Mouse (Mus musculus) frontal cortex, postnatal 10 days (tissue): ENCODE results near the gene Stambpl1.

Experiments
- DNase-seq, 2 experiments: peaks; one replicate each; pipeline ENCODE4 v3.0.0; 2022; ENCODE audit warnings: low spot score in 2 of 2, mixed read lengths in 1 of 2

The Stambpl1 gene

DNA sequence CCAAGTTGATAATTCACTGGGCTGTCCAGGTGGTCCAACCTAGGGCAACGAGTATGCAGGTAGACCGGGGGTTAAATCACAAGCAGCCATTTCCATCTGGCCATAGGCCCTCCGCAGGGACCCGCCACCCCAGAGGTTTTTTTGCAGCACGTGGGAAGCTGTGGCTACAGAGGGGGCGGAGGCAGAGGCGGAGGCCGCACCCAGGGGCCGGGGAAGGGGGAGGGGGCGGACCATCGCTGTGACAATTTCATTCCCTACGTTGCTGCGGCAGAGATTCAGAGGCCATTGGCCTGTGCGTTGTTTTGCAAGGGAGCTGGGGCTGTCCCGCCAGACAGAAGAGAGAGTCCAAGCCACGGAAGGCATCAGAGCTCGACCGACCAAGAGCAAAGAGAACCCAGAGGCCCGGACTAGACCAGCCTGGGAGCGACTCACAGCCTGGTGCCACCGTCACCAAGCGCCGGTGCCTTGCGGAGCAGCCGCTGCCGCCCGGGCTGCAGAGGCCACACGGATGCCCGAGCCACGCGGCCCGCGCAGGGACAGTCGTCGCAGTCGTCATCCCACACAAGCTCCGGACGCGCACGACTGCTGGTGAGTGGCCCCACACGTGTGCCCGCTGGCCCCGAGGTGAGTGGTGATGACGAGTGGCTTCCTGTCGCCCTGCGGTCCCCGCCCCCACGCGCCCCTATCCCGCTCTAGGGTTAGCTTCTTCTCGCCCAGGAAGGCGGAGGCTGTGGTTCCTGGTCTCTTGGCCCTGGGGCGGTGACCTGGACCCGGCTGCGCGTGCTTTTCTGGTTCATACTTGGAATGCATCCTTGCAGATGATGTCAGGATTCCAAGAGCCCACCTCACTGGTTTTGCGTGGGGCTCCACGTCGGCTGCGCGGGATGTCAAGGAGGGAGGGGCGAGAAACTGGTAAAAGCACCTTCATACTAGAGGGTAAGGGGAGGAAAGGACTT is at the start of gene Stambpl1:
Gene Stambpl1, plus strand, starts transcription at position 222 of the 956 bp plus-strand sequence.
- DNase-seq = peak; percentile 69

DNA sequence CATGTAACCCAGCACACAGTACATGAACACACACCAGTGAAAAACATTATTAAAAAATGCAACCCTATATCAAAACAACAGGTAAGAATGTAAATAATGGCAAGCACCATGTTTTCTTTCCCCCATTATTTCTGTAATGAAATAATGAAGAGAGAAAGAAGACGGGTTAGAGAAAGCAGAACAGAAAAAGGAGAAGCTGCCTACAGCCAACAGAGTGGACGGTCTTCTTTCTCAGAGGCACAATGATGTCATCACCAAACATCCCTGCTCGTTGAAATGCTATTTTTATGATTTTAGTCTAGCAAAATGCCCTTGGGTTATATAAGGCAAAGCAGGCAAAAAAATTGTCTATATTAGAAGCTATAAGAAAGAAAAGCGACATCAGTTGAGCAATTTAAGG is 43.6 kb upstream of the Stambpl1 start:
- no peak for DNase-seq

DNA sequence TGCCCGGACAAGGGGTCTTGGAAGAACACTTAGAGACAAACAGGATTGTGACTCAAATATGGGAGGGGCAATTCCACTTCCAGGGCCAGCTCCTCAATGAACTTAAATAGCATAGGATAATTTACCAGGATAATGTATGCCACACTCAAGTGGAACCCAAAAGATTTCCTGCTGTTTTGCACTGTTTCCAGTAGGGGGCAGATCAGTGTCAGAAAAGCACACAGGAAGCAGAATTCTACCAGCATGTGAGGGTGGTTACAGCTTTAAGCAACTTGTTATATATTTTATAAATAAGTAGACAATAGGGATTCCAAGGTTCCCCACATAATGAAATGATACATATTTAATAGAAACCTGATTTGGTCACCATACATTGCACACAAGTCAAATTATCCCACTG is 40.1 kb upstream of the Stambpl1 start:
- DNase-seq = no peak

DNA sequence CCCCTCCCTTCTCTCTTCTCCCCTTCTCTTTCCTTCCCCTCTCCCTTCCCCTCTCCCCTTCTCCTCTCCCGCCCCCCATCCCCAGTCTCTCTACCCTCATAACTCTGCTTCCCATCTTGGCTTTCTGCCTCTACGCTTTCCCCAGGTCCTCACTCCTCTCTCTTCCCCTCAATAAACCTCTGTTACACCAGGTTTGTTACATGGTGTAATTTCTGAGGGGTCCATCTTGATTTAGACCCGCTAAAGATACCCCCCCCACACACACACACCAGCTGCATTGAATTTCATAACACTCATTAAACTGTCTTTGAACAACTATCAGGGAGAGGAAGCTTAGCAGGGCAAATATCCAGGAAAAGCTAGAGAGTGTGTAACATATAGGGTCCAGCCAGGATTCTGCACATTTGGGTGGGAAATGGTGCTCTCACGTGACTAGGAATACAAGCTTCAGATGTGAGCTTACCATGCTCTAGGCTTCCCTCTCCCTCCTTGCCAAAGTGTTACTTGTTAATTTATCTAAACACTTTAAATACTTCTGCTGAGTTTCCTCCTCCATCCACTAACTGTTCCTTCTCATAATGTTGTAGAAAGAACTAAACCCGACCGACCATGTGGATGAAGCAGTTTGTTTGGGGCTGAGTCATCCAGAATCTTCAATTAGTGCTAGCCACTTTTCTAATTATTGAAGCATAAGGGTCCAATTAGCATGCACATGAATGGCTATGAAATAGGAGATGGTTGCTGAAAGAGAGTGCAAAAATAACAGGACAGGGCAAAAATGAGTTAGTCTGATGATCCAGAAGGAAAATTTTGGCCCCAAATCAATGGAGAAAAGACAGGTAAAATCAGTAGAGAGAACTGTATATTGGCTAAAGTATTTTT is 38.5 kb upstream of the Stambpl1 start:
- no peak for DNase-seq

DNA sequence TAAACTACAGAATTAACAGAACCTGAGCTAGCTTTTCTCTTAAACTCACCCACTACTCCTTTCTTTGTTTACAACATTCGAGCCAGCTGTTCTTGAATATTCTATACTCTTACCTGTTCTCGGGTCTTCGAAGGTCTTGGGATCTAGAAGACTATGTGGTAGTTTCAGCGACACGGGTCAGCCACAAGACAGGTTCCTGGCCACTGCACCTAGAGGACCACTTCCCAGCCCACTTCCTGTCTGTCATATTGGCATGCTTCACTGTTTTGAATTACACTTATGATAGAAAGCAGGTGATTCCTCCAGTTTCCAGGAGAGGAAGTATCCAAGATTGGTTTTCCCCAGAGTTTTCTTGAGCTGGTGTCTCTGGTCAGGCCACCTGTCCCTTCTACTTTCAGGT is 29.3 kb upstream of the Stambpl1 start:
- no peak for DNase-seq

DNA sequence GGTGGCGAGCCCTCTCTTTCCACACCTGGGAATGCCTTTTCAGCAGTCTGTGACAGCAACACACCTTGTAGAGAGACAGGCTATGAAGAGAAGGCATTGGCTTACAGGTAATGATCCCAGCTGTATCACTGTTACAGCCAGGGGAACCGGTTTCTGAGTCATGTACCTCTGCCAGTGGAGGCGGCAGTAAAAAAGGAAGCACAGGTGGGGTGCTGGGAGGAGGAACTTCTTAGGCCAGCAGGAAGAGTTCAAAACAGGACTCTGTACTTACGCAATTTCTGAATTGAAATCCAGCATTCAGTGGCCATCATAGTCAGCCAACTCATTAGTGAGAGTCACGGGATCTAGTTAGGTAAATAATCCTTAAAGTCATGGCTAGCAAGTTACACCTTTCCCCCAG is 26.1 kb upstream of the Stambpl1 start, which contains the start of gene Ankrd22:
Gene Ankrd22, minus strand, starts transcription at position 163 of the 400 bp plus-strand sequence.
- no peak for DNase-seq

DNA sequence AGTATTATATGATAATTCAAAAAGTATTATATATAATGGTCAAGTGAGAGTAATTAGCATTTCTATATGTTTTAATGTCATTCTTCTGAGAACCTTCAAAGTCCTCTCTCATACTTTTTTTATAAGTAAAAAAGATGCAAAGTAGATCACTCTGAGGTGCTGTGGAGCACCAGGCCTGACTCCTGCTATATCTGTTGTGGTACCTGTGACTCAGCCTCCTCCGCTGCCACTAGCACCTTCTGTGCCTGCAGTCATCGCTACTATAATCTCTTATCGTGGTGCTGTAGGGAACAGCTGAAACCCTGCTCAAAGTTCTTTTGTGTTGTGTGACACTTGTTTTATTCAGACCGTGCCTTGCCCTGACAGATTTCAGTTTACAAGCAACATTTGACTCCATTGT is 25.6 kb upstream of the Stambpl1 start:
- DNase-seq = no peak

DNA sequence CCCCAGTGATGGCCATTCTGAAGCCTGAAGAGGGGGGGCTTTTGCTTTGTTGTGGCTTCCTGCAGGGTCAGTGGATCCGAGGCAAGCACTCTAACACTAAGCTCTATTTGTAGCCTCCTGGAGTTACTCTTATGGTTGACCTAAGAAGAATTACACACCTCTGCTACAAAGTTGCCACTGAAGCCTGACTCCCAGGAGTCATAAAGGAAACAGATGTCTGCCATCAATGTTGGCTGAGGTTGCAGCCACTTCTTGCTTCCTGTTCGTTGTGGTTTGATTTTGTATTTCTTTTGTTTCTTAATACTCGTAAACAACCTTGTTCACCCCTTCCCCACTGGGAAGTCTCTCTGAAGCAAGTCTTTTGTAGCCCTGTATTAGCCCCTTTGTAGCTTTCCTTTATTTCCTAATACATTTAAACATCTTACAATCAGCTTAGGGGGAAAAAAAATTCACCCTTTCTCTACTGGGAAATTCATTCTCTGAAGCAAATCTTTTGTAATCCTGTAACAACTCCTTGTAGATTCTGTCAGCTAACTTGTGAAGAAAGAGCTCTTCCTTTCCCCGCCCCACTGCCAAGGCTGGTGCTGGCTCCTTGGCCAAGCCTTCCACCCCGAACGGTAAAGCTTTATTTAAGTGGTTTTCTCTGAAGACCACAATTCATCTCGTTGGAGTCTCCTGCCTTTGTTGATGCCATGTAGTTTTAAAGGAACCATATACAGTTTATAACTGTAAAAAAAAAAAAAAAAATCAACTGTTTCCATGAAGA is 23.9 kb upstream of the Stambpl1 start:
- no peak for DNase-seq

DNA sequence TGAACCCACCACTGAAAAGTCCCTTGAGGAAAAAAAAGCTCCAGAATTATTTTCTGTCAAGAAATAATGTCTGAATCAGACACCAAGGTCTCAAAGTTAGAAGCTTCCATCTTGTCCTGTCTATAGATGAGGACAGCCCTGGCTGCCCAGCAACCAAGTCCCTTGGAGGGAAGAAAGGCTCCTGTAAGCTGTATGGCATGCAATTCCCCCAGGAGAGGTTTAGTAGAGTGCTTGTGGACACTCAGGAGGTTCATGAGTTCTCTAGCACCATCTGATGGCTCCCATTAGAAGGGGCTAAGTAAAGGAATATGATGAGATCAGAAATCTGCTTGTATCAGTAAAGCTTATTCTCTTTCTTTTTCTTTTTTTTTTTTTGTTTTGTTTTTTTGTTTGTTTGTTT is 22.9 kb upstream of the Stambpl1 start:
- no peak for DNase-seq

DNA sequence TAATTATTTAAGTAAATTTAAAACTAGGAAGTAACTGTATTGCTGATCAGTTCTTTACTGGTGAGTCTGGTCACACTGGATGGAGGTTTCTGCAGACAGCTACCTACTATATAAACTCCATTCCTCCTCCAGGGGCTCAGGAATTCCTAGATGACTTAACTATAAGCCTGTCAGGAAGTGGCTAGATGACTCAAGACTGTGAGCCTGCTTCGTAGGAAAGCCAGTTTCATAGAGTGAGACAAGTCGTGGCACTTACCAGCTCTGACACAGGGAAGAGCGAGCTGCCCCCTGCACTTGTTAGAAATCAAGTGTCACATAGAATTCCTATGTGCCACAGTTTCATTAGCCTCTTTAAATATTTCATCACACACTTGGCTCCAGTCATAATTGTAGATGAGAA is 20.9 kb upstream of the Stambpl1 start:
- DNase-seq = no peak

DNA sequence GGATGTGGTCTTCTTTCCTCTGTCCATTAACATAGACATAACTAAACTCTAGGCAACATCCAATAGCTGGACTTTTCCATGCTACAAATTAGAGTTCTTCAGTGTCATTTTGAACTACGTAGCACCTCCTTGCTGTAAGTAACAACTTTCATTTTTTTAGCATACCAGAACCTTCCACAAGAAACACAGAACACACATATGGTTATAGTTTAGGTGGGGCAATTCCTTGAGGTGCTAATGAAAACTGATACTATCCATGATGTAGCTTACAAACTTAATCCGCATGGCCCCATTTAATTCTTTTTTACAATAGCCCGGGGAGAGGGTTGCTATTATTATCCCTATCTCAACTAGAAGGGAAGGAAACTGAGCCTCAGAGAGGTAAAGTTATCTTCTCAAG is 18.0 kb upstream of the Stambpl1 start:
- no peak for DNase-seq

DNA sequence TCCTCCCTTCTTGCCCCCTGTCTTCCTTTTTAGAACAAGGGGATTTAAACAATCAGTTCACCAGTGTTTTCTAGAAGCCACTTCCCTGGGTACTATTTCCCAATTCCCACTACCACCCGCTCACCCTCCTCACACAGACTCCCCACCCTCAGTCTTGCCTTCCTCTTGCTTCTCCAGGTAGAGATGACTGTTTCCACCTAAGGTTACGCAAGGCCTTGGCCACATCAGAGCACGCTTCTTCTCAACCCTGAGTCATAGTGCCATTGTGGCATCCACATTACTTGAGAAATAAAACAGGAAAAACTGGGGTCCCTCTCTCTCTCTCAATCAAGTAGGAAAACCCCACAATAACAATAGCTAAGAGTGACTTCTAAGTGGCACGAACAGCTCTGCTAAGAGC is 12.9 kb upstream of the Stambpl1 start:
- no peak for DNase-seq

DNA sequence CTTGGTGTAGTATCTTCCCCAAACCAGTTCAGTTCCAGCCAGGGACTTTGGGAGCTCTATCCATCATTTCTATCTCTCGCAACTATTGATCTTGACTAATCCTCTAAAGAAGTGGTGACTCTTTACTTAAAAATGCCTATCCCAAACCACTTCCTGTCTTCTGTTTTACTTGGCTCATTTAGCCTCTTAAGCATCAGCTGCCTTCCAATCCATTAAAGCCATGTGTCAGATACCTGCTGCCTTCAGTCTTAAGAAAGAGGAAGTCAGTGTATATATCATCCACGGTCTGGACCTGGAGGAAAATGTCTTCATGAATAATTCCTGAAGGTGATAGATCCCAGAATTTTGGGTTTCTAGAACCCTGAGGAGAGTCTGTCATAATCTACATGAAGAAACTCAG is 11.7 kb upstream of the Stambpl1 start:
- DNase-seq = no peak

DNA sequence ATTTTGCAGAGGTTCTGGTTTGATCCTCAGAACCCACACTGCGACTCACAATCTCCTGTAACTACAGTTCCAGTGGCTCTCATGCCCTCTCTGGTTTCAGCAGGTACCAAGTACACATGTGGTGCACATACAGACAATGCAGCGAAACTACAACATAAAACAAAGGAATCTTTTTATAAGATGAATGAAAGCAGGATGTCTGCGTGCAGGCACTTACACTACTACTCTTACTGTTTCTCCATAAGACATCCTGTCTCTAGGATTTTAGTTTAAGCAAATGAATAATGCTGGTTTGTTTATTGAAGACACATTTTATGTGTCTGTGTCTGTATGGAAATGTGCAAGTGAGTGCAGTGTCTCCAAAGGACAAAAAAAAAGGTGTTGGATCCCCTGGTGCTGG is 10.8 kb upstream of the Stambpl1 start:
- DNase-seq = no peak

DNA sequence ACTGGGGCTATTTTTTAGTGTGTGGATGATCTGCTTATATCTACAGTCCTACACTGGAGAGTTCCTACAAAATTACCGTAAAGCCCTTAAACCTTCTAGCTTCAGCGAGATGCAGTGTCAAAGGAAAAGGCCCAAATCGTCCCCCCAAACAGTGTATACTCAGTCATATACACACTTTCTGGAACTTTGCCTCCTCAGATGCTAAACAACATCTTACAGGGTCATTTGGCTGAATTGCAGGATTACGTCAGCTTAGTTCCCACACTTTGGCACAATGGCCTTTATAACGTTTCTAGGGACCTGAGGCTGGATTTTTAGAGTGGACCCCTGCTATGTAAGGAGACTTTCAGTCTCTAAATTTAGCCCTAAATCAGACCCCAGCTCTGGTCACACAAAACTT is 9.5 kb upstream of the Stambpl1 start:
- no peak for DNase-seq

DNA sequence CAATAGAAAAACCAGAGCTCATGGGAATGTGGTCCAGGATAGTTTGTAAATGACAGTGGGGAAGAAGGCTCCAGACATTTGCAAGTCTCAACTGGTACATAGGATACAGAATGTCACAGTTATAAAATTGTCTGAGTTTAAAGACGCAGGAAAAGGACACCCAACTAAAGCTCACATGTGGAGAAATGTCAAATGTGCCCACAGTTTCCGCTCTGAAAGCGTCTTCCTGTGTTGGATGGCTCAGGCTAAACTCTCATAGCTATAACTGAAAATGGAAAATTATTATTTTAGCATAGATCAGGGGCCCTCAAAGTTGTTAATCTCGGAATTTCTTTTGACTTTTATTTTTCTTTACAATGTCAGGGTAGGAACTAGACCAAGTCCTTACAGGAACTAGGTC is 5.2 kb upstream of the Stambpl1 start:
- no peak for DNase-seq

DNA sequence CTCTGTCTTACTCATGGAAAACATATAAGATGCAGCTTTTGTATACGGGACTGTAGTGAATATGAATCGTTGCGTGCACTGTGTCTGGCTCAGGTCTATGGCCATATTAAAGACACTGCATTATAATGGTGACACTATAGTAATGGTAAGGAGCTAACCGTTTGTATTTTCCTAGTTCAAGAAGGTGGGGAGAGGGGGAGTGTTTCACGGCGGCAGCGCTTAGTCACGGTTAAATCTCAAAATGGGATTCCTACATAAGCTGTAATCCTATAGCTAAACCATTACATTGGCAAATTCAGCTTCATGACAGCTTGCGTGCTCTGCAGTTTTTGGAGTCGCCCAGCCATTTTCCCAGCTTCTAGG is 403 bp upstream of the Stambpl1 start:
- DNase-seq = no peak

DNA sequence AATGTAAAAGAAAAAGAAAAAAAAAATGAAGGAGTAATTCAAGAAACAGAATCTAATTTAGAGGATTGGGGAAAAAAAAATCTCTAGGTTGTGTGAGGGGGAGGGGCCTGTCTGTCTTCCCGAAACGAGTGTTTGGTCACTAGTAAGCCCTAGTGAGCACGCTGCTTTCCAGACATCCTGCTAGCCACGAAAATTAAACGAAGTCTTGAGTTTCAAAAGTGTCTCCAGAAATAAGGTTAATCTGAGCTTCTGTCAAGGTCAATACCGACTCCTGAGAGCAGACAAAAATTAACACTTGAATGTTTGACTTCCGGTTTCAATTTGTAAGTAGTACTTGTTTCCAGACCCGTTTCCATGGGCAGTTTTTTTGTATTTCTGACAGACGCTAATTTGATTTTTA is 1.1 kb downstream of the Stambpl1 start:
- no peak for DNase-seq

DNA sequence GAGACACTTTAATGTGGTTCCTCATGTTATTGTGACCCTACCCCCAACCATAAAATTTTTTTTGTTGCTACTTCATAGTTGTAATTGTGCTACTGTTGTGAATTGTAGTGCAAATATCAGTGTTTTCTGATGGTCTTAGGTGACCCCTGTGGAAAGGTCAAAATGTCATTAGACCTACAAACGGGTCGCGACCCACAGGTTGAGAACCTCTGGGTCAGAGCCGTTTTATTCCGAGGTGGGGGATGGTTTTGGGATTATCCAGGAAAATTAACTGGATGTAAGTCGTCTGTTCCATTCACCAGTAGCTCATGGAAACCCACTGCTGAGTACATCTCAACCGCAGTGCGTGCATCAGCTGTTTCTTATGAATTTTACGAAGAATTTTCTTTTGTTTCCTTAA is 1.7 kb downstream of the Stambpl1 start:
- DNase-seq = no peak

DNA sequence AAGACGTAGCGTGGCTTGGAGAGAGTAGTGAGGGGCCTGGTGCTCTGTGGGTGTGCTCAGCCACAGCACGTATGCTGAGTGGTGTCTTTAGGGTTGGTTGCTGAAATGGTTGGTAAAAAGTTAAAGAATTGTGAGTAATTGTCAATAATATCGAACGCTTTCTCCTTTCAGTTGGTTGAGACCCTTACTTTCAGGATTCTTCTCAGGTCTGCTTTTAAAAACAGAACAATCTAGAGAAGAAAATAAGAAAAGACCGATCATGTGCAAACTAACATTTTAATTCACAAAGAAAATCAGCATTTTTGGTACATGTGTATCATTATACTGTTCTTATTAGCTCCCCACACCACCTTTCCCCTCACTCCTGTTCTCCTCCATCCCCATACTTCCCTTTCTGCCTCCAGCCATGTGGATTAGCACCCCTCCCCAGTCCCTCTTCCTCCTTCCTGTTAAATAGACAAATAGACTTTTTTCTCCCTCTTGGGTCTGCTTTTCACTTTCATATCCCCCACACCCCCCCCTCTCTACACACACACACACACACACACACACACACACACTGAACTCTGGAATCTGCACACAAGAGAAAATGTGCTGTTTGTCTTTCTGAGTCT is 2.2 kb downstream of the Stambpl1 start:
- no peak for DNase-seq

DNA sequence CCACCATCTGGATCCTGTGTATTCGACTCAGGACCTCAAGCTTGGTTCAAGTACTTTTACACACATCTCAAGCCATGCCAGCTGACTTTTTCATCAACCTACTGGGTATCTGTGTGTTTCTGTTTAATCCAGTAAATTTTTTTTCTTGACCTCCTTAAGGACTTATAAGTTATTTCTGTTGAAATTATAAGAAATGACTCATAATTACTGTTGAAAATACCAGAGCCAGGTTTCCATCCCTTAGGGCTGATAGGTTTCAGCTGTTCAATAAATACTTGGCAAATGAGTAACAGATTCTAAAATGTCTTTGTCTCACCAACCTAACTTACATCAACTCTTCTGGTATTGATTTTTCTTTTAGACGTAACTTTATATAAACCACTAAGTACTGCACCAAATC is 3.0 kb downstream of the Stambpl1 start:
- DNase-seq = no peak

DNA sequence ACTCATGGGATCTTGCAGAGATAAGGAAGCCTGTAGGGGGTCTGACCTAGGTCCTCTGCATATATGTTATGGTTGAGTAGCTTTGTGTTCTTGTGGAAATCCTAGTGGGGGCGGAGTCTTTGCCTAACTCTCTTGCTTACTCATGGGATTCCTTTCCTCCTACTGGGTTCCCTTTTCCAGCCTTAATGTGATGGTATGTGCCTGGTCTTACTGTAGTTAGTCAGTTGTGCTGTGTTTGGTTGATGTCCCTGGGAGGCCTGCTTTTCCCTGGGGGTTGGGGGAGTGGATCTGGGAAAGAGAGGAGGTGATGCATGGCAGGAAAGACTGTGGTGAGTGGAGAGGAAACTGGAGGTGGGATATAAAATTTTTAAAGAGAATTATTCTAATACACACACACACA is 6.0 kb downstream of the Stambpl1 start:
- DNase-seq = no peak
